Mouse (Mus musculus) 416B (cell line): ENCODE measurements around the gene Pga5.

Experiments used
- DNase-seq: peaks from one replicate; pipeline ENCODE4 v3.0.0; 2011; ENCODE audit warnings: low read depth

The Pga5 gene

DNA sequence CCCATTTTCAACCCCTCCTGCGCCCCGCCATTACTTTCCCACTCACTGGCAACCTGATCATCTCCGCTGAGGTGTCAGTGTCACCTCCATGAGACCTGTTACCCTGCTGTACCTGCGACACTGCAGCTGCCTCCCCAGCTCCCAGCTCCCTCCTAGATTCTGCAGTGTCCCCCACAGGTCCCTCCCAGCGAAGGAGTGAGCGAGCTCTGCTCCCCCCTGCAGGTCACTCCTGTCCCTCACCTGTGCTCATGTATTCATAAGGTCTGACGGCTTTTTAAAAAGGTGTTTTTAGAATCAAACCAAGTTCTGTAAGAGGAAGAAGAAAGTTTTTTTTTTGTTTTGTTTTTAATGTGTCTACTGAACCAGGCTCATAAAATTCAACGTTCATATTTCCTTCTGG lies 24.3 kb upstream of the Pga5 start:
- no peak for DNase-seq

DNA sequence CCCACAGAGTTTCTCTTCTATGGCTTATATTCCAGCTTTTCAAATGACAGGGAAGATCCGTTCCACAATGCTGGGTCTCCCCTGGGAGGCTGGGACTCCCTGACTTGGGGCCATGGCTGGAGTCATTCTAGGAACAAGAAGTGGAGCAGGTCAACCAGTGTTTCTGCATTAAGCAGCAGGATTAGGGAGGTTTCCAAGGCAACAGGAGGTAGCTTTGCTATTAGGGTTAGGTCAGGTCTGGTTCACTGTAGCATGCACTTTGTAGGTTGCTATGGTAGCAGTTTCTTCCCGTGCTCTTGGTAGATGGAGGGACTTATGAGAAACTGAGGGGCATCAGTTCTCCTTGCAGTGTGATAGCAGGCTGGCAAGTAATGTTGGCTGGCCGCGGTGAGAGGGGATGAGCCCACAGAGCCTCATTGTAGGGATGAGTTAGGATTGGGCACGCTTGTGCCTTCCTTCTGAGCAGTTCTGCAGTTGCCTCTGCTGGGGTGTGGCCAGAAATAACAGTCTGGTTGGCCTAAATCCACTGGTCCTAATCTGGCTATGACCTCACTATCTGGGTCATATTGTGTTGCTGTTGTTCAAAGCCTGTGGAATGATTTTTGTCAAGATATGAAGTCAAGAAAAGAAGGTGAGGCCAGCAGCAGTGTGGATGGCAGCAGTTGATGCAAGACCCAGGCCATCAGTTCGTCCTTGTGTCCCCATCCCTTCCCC lies 23.3 kb upstream of the Pga5 start:
- DNase-seq, result no peak

DNA sequence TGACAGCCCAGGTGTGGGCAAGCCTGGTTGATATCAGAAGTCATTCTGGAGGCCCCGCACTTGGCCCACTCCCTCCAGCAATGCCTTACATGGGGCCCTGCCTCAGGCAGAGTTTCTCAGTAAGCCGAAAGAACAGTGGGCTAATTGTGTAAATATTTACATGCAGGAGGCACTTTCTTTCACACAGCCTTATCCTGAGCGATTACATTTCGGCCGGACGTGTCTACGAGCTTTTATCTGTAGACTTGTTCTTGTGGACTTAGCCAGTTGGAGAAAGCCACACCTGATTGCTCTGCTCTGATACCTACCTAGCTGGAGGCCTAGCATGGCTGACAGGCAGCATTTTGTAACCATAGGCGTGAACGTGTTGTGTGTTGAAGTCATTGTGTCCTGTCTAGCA lies 22.0 kb upstream of the Pga5 start:
- no peak for DNase-seq

DNA sequence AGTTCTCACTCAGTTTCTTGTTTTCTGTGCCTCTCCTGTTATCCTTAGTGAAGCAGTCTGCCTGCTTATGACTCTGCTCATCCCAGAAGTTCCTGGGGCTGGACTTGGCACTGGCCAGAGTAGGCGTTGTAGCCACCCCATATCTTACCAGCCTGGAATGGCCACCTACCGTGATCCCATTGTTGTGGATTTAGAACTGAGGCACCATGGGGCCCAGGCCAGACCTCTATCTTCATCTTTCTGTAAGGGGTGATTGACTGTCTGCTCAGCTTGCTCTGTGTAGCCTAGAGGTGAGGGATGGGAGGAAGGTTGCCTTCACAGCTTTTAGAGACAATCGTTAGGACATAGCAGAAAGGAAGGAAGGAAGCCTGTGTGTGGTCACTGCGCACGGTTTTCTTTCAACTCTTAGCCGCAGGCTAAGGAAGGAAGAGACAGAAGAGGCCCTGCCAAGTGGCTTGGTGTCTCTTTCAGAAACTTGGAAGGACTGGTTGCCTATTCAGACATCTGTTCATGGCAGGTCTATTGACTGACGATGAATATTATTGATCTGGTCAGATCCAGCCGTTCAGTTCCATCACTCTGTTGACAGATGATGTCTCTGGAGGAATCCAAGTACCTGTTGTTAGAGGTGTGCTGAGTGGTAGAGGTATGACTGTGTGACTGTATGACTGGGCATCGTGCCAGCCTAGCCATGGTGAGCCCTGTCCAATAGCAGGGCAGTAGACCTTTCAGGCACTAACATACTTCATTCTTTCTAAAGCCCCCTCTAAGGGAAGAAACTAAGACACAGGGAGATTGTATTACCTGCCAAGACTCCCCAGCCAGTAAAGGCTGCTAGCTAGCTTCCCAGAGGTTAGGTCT lies 20.5 kb upstream of the Pga5 start:
- peak; percentile 89 for DNase-seq

DNA sequence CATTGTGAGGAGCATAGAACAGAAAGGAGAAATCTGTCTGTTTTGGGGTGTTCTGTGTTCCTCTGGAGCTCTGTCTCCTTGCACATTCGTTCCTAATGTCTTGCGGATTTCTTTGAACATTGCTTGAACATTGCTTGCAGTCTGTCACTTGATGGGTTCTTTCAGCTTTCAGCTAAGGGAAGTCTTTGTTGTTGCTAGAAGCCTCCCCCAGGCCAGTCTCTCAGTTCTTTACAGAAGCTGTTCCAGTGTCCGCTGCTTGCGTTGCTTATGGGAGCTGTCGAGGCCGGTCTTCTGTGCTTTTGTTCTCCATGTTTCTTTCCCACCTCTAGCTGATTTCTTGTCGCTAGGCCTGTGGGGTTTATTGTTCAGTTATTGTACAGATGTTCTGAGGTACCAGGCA lies 17.9 kb upstream of the Pga5 start:
- no peak for DNase-seq

DNA sequence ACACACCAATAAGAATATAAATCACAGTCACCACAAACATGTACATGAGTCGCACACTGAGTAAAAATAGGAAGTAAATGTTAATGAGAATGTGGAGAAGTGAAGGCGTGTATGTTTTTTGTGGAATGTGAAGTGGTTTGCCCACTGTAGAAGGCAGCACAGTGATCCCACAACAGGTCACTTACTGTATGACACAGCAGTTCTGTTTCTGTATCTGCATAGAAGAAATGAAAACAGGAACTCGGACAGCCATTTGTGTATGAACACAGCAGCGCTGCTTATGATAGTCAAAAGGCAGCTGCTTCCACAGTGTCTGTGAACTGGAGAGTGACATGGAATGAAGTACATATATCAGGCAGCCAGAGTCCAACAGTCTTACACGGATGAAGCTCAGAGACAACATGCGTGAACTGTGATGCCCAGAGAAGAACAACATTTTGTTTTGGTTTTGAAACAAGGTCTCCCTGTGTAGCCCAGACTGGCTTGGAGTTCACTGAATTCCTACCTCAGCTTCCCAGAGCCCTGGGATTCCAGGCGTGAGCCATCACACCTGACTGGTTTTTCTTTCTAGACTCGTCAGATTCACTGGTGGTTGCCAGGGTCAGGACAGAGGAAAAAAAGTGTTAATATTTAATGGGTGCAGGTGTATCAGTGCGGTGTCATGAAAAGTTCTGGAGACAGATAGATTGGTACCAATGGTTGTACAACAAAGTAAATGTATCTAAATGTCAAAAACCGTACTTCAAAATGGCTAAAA lies 16.2 kb upstream of the Pga5 start:
- peak; percentile 66 for DNase-seq

GRCm38 (mm10) chr19:10692361-10692760 lies 14.5 kb upstream of the Pga5 start:
- no peak for DNase-seq

DNA sequence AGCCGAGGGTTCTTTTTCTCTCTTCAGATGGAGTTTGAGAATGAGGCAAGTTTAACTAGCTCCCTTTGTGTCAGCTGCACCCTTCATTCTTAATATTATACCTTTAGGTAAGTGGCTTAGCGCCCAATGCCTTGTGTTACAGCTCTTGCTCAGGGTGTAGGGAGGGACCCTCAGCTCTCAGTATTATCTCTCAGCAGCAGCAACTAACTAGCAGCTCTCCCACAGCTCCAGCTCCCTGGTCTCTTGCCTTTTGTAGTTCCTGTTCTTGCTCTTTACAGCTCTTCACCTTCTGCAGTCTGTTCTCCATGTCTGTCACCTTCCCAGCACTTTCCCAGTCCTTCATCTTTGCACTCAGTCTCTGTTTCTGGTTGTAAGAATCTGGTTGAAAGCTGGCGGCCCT lies 13.8 kb upstream of the Pga5 start:
- no peak for DNase-seq

DNA sequence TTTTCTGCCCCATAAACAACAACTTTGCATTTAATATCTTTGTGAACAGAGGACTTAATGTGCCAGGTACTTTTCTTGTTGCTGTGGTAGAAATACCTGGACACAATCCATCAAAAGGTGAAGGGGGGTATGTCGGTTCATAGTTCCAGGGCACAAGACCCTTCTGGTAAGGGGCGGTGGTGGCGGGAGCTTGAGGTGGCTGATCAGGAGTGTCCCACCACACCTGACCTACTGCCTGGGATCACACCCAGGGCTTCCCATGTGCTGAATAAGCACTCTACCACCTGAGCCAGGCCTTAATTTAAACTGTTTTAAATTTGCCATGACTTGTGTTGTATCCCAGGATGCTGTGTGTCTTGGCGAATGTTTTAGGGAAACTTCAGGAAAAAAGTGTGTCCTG lies 13.2 kb upstream of the Pga5 start:
- DNase-seq, result no peak

GRCm38 (mm10) chr19:10690336-10690735 lies 12.5 kb upstream of the Pga5 start:
- peak; percentile 66 for DNase-seq

- no peak for DNase-seq
These were observed 11.7 kb upstream of the Pga5 start for GRCm38 (mm10) chr19:10689470-10690166.

GRCm38 (mm10) chr19:10688537-10689352 lies 10.9 kb upstream of the Pga5 start, which contains the start of gene Vps37c:
Gene Vps37c, plus strand, starts transcription at chr19:10688735.
- DNase-seq, result peak; percentile 90

DNA sequence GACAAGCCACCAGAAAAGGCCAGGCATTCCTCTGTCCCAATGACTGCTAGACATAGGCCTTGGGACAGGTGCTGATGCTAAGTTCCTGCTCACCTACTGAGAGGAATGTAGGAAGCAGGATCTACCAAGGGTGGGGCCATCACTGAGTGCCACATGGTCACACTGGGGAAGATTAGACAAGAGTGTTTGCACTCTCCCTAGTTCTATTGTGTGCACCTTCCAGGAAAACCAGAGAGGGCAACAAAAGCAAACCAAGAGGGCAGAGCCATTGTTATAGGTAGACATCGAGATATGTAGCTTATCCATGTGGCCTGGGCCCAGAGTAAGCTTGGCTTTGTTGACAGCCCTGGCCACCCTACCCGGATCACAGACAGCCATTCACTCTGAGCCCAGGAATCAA lies 7.9 kb upstream of the Pga5 start:
- no peak for DNase-seq

DNA sequence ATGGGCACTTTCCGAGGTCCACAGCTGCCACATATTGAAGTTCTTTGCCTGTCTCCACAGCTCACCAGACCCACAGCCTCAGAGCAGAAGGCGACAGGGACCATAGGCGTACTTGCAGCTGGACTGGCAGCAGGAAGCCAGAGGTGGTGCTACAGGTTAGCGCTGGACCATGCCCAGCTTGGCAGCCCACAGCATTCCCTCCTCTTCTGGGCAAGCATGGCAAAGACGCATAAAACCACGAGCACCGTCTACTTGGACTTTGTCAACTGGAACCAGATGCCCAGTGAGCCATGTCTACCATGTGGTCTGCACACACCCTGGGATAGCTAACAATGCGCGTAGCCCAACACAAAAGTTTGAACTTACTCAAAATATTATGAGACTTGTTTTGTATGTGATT lies 7.2 kb upstream of the Pga5 start:
- DNase-seq, result no peak

GRCm38 (mm10) chr19:10681571-10681970 lies 3.7 kb upstream of the Pga5 start:
- peak; percentile 61 for DNase-seq

GRCm38 (mm10) chr19:10678772-10679067 lies 849 bp upstream of the Pga5 start:
- no peak for DNase-seq

- DNase-seq, result no peak
These were observed 1.2 kb downstream of the Pga5 start for GRCm38 (mm10) chr19:10676656-10677055.

DNA sequence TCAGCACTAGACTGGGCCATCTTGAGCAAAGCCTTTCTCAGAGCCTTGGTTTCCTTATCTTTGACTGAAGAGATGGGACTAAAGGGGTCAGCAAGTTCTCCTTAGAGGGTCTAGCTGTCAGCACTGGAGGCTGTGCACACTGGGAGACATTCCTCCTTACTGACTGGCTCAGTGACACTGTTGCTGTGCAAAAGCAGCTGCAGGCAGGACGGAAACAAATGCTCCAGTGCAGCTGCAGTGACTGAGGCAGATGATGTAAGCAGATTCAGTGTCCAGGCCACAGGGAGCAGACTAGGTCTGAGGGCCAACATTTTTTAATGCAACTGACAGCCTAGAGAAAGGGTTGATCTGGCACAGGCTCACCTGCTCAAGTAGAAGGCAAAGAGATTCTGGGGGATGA lies 4.6 kb downstream of the Pga5 start:
- DNase-seq, result no peak

GRCm38 (mm10) chr19:10671854-10672417 lies 5.9 kb downstream of the Pga5 start:
- no peak for DNase-seq

DNA sequence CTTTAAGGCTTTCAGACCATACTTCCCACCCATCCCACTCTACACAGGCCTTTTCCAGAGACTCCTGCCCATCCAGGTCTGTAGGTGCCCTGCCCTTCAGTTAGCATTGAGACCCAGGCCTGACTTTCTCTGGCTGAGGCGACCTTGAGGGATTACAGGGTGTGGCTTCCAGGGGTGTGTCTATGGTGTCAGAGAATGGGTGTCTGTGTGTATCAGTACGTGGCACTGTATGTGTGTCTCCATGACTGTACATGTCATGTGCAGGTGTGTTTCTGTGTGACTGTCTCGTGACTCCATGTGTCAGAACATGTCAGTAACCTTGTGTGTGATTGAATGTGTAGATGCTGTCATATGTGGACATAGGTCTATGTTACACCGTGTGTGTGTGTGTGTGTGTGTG lies 6.6 kb downstream of the Pga5 start:
- no peak for DNase-seq

- DNase-seq, result peak; percentile 65
These were observed 12.4 kb downstream of the Pga5 start for GRCm38 (mm10) chr19:10665499-10665898.
